Mouse (Mus musculus): ENCODE results near the gene Olfr1241. TPM values are rescaled to one million over a fixed set of nuclear protein-coding genes. Genes with fewer than 3 reads are reported as not detected.

The Olfr1241 gene
- total RNA-seq (2021) = not detected
- long read RNA-seq, experiment 1 = 0 reads
- long read RNA-seq, experiment 2 = 0 reads

DNA sequence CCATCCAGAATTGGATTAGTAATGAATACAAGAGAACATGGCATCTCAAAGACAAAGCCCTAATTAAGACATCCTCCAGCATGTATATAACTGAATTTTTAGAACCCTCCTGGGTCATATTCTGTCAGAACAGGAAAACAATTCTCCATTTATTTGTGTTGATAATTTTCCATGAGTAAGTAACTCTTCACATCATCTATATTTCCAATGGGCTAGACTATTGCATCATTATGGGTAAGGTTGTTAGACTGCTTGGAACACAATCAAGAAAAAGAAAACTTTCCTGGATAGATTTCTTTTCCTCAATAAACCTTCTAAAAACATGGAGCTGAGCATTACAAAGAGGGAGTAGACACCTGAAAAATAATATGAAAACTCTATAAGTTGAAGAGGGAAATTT lies at the start of gene Olfr1241:
Gene Olfr1241, minus strand, starts transcription at position 101 of the 400 bp plus-strand sequence.
- DNase-seq = no peak

DNA sequence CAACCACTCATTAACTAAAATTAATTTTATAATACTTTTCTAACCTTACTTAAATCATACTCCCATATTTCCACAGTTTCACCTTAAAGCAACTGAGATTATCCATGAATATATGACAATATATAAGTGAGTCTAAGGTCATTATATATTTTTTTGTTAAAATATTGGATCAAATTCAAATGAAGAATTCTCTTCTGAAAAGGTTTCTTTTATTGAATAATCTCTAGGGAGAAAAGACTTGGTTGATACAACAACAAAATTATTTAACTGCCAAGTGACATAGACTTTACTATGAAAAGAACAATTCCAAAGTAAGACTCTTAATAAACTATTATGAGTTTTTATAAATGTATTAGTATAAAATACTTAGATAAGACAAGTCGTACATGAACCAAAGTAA lies 44.5 kb upstream of the Olfr1241 start, which contains the start of gene Olfr1243:
Gene Olfr1243, minus strand, starts transcription at position 101 of the 400 bp plus-strand sequence.
- DNase-seq = no peak

DNA sequence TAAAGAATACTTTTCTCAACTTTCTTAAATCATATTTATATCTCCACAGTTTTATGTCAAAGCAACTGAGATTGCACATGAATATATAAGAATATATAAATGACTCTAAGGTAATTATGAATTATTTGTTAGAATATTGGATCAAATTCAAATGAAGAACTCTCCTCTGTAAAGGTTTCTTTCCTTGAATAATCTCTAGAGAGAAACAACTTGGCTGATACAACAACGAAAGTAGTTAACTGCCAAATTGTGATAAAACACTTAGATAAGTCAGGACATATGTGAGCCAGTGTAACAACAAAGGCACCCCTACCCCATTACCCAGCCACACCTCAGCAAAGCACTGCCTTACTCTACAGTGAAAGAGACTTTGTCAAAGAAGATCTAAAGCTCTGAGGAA lies 11.3 kb upstream of the Olfr1241 start, which contains the start of gene Olfr1242:
Gene Olfr1242, minus strand, starts transcription at position 101 of the 400 bp plus-strand sequence.
- no peak for DNase-seq

DNA sequence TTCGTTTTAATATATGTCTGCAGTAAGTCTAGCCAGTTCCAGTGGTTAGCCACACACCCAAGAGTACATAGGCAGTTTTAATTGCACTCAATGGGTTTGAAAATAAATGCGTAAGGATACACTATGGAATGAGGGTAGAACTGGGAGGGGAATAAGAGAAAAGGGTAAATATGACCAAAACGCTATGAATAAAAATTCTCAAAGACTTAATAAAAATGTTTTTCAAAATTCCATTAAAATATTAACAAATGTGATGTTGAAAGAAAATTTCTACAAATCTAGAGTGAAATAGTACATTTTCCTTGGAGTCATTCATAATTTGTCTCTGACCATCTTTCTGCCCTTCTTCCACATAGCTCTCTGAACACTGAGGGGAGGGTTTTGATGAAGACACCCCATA lies 44.0 kb downstream of the Olfr1241 start, which contains the start of gene Olfr1240:
Gene Olfr1240, minus strand, starts transcription at position 101 of the 400 bp plus-strand sequence.
- no peak for DNase-seq

Other genes with a start within 250 kb of the Olfr1241 start
- gene Olfr1228, start 233.1 kb downstream of the Olfr1241 start, total RNA-seq (2021) = not detected
- not detected for gene Olfr1229, start 199.1 kb downstream of the Olfr1241 start, total RNA-seq (2021)
- not detected for gene Olfr1230, start 189.9 kb downstream of the Olfr1241 start, total RNA-seq (2021)
- not detected for gene Olfr1231, start 180.1 kb downstream of the Olfr1241 start, total RNA-seq (2021)
- not detected for gene Olfr1232, start 157.5 kb downstream of the Olfr1241 start, total RNA-seq (2021)
- not detected for gene Olfr1233, start 144.7 kb downstream of the Olfr1241 start, total RNA-seq (2021)
- not detected for gene Olfr1234, start 122.3 kb downstream of the Olfr1241 start, total RNA-seq (2021)
- gene Olfr1238, start 77.5 kb downstream of the Olfr1241 start, total RNA-seq (2021) = not detected
- gene Olfr1239, start 66.7 kb downstream of the Olfr1241 start, total RNA-seq (2021) = not detected
- not detected for gene Olfr1240, start 44.1 kb downstream of the Olfr1241 start, total RNA-seq (2021)
- gene Olfr1242, start 11.2 kb upstream of the Olfr1241 start, total RNA-seq (2021) = not detected
- not detected for gene Olfr1243, start 44.4 kb upstream of the Olfr1241 start, total RNA-seq (2021)
- gene Olfr1245, start 91.3 kb upstream of the Olfr1241 start, total RNA-seq (2021) = not detected
- not detected for gene Olfr1246, start 106.0 kb upstream of the Olfr1241 start, total RNA-seq (2021)
- not detected for gene Olfr1247, start 127.0 kb upstream of the Olfr1241 start, total RNA-seq (2021)
- not detected for gene Olfr1248, start 131.1 kb upstream of the Olfr1241 start, total RNA-seq (2021)
- gene Olfr1249, start 147.9 kb upstream of the Olfr1241 start, total RNA-seq (2021) = not detected
- not detected for gene Olfr1250, start 174.3 kb upstream of the Olfr1241 start, total RNA-seq (2021)
- not detected for gene Olfr1251, start 184.8 kb upstream of the Olfr1241 start, total RNA-seq (2021)
- gene Olfr1252, start 237.9 kb upstream of the Olfr1241 start, total RNA-seq (2021) = not detected